ENCODE assay signal across 11 mouse cellular contexts in the genomic region with DNA sequence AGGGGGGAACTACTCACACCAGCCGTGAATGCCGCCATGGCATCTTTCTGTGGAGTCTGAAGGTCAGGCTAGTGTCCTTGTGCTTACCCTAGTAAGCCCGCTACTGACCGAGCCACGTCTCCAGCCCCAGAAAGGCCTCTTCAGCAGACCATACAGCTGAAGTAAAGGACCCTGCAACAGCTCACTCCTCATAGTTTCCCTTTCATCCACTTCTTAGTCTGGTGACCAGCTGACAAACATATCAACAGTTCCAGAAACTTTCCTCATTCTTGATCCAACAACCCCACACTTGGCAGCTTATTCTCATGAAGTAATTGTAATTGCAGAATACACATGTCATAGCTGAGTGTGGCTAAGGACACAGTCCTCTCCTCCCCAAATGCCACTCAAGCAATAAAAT. TPM values are rescaled to one million over a fixed set of nuclear protein-coding genes. Genes with fewer than 3 reads are reported as not detected.
DNase-seq lines count a peak whose midpoint lies in the region; ATAC-seq lines count a peak whose summit lies in the region.
"Had no signal": no experiment of that assay in that cellular context is flagged by ENCODE, and none has a peak within 500 bp of the region (broad histone marks: within the 10 kb centered on the region; RNA-seq: fewer than 3 reads in every experiment).

No protein-coding gene starts in this region.

- H3K4me1 ChIP-seq in intestine, embryonic 14.5 days (replicated peaks; ENCODE audit: control insufficient read depth, insufficient read depth, low read length), result peaks cover 26% of the 10 kb centered on the region
- H3K4me1 ChIP-seq in intestine, embryonic 15.5 days (replicated peaks), result peaks cover 26% of the 10 kb centered on the region

- no peak overlapping the region for H3K4me2 ChIP-seq in intestine, embryonic 14.5 days (ENCODE audit: low read length)
- H3K4me2 ChIP-seq in intestine, embryonic 15.5 days (replicated peaks), result no peak overlapping the region

- no peaks in the 10 kb centered on the region for H3K36me3 ChIP-seq in intestine, embryonic 14.5 days (ENCODE audit: control insufficient read depth, insufficient read depth, low read length)
- no peaks in the 10 kb centered on the region for H3K36me3 ChIP-seq in intestine, embryonic 15.5 days

- H3K27ac ChIP-seq in intestine, embryonic 14.5 days (ENCODE audit: low read depth), result peak overlapping the region; percentile 34; the same call in 1 of the 2 replicates
- no peak overlapping the region for H3K27ac ChIP-seq in intestine, embryonic 15.5 days
- H3K27ac ChIP-seq: macrophage had no signal

- ATAC-seq in intestine, embryonic 14.5 days (replicated peaks; ENCODE audit: low FRiP score, low TSS enrichment, low read depth), result no peak
- ATAC-seq in intestine, embryonic 15.5 days, result no peak

- H3K27me3 ChIP-seq in intestine, embryonic 14.5 days (replicated peaks; ENCODE audit: control insufficient read depth, insufficient read depth, low read length), result no peaks in the 10 kb centered on the region
- H3K27me3 ChIP-seq in intestine, embryonic 15.5 days (replicated peaks), result no peaks in the 10 kb centered on the region

- DNase-seq in intestine, embryonic 14.5 days (ENCODE audit: low spot score), result no peak
- DNase-seq in Muller cell, postnatal 12 days (ENCODE audit: inconsistent ontology term), result peak; percentile 20
- DNase-seq in fat pad, adult 2 months (ENCODE audit: extremely low read depth, low read depth, low spot score), result peak; percentile 10
- peak; percentile 42 for DNase-seq in heart, postnatal 25 days (ENCODE audit: low spot score)
- no peak for DNase-seq in left cerebral cortex, postnatal 4 days
- DNase-seq in spleen, postnatal 14 days (ENCODE audit: low spot score in 2 of 2), result no peak
- DNase-seq: gastrocnemius, postnatal 25 days had no signal

- H3K4me3 ChIP-seq in intestine, embryonic 14.5 days (ENCODE audit: low read depth, low read length), result no peak overlapping the region
- H3K4me3 ChIP-seq in intestine, embryonic 15.5 days (replicated peaks), result no peak overlapping the region
- H3K4me3 ChIP-seq: erythroblast, embryonic 14.5 days; myocyte had no signal

- intact Hi-C loops in heart, postnatal 25 days (cut with DNase I), result loop anchor here (1.0 to 2.0 kb wide), 2 partner anchors 60 to 95 kb away; no protein-coding TSS in a partner anchor
- intact Hi-C loops in left cerebral cortex, postnatal 4 days (cut with DNase I), result loop anchor here (10.0 kb wide), 1 partner anchor 101 kb away; no protein-coding TSS in a partner anchor

- 77% methylated on average over 5 of the region's 5 CpGs for WGBS in intestine, embryonic 14.5 days
- WGBS in intestine, embryonic 15.5 days, result 75% methylated on average over 5 of the region's 5 CpGs

- H3K9ac ChIP-seq in intestine, embryonic 14.5 days (ENCODE audit: low read length), result no peak overlapping the region
- no peak overlapping the region for H3K9ac ChIP-seq in intestine, embryonic 15.5 days

- H3K9me3 ChIP-seq in intestine, embryonic 14.5 days (ENCODE audit: control insufficient read depth, low read length), result no peaks in the 10 kb centered on the region
- no peaks in the 10 kb centered on the region for H3K9me3 ChIP-seq in intestine, embryonic 15.5 days

RNA-seq across cellular contexts. Expression of gene Pomgnt2, which starts 27.0 kb away (rescaled TPM):
- polyA plus RNA-seq in intestine, embryonic 14.5 days (2014; fragmentation: Nextera tagmentation; extraction: Ambion mirVana), result 12.8 and 13.2 TPM in 2 replicates
- 12.9 and 15.9 TPM in 2 replicates for polyA plus RNA-seq in intestine, embryonic 15.5 days (2015; fragmentation: Nextera tagmentation; extraction: Ambion mirVana)
- 10 to 100 TPM; 12.1 to 13.1 TPM for total RNA-seq in heart, postnatal 25 days (2021)
- 10 to 100 TPM; 31.5 to 35.8 TPM for total RNA-seq in left cerebral cortex, postnatal 4 days (2021)

Comparison
In these comparisons a context has a peak if more than half of its experiments do, and no peak if none do; other contexts are left out.
1. DNase-seq: peak in Muller cell, postnatal 12 days (single experiment), fat pad, adult 2 months (single experiment) and heart, postnatal 25 days (single experiment); none in intestine, embryonic 14.5 days (single experiment), left cerebral cortex, postnatal 4 days (single experiment) and spleen, postnatal 14 days (0 of 2).